Comparison of ENCODE assay signal across 26 mouse cellular contexts in the genomic region with DNA sequence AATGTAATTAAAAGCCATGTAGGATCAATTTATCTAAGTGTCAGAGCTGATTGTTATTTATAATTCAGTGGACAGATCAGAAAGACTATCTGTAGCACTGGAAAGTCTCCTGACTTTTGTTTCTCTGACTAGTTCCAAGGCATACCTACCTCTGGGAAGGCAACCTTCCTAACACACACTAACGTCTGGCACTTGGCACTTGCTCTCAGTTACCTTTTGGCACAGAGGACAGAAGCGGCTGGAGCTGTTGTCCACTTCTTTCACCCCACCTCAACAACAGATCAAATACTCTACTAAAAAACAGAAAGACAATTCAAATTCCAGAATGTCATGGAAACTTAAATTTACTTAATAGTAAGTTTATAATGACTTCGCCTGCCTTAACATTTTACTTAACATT. TPM values are rescaled to one million over a fixed set of nuclear protein-coding genes. Genes with fewer than 3 reads are reported as not detected.
DNase-seq lines count a peak whose midpoint lies in the region; ATAC-seq lines count a peak whose summit lies in the region.
"Had no signal": no experiment of that assay in that cellular context is flagged by ENCODE, and none has a peak within 500 bp of the region (broad histone marks: within the 10 kb centered on the region; RNA-seq: fewer than 3 reads in every experiment).

No protein-coding gene starts in this region.

- H3K4me1 ChIP-seq in liver, embryonic 13.5 days (replicated peaks), result peaks cover 86% of the 10 kb centered on the region
- H3K4me1 ChIP-seq: hindbrain, embryonic 10.5 days; hindbrain, embryonic 15.5 days; neural tube, embryonic 15.5 days had no signal

- H3K9ac ChIP-seq in liver, embryonic 13.5 days, result peak overlapping the region; percentile 52
- H3K9ac ChIP-seq: embryonic facial prominence, embryonic 12.5 days; hindbrain, embryonic 15.5 days; neural tube, embryonic 15.5 days had no signal

- H3K27me3 ChIP-seq in liver, embryonic 13.5 days, result no peaks in the 10 kb centered on the region
- H3K27me3 ChIP-seq: CH12.LX; embryonic facial prominence, embryonic 12.5 days; hindbrain, embryonic 15.5 days; neural tube, embryonic 15.5 days had no signal

- H3K4me2 ChIP-seq in liver, embryonic 13.5 days, result no peak overlapping the region
- H3K4me2 ChIP-seq: embryonic facial prominence, embryonic 12.5 days; hindbrain, embryonic 15.5 days; neural tube, embryonic 15.5 days had no signal

- no peak for ATAC-seq in liver, embryonic 13.5 days (ENCODE audit: low read depth)
- ATAC-seq: activated CD4-positive, CD25-positive, alpha-beta regulatory T cell, adult 4 months; forebrain, embryonic 14.5 days; inflammation-experienced regulatory T-cells, adult 6 months had no signal

- peaks cover 8% of the 10 kb centered on the region for H3K36me3 ChIP-seq in liver, embryonic 13.5 days
- H3K36me3 ChIP-seq: embryonic facial prominence, embryonic 12.5 days; hindbrain, embryonic 10.5 days; hindbrain, embryonic 15.5 days; neural tube, embryonic 15.5 days had no signal

- peak; percentile 15 for DNase-seq in cerebellum, adult 11-12 months
- DNase-seq in cerebellum, postnatal 36 days, result no peak
- peak; percentile 45 for DNase-seq in gastrocnemius, adult 18-20 months (ENCODE audit: low spot score)
- no peak for DNase-seq in gastrocnemius, postnatal 10 days
- peak; percentile 43 for DNase-seq in brain, adult 2 months (ENCODE audit: low read depth, low spot score)
- DNase-seq in liver, embryonic 13.5 days, result no peak
- no peak for DNase-seq in thymus, postnatal 25 days
- no peak for DNase-seq in left cerebral cortex, postnatal 25 days (ENCODE audit: low spot score in 2 of 2)
- DNase-seq: adrenal gland, adult 2 months; adrenal gland, postnatal 36 days; heart, postnatal 14 days; kidney, adult 11 months; lung, adult 2 months; lung, postnatal 10 days; midbrain, embryonic 14.5 days; retina, postnatal 1 day; right cerebral cortex, postnatal 14 days; thymus, postnatal 14 days had no signal

- no peaks in the 10 kb centered on the region for H3K9me3 ChIP-seq in liver, embryonic 13.5 days (replicated peaks)
- H3K9me3 ChIP-seq: embryonic facial prominence, embryonic 12.5 days; hindbrain, embryonic 10.5 days; hindbrain, embryonic 15.5 days; neural tube, embryonic 15.5 days had no signal

- H3K4me3 ChIP-seq in liver, embryonic 13.5 days (replicated peaks), result no peak overlapping the region
- H3K4me3 ChIP-seq: embryonic facial prominence, embryonic 12.5 days; hindbrain, embryonic 10.5 days; hindbrain, embryonic 15.5 days; neural tube, embryonic 15.5 days had no signal

- intact Hi-C loops in left cerebral cortex, postnatal 25 days (cut with DNase I), result no loop called here

- WGBS in liver, embryonic 13.5 days (ENCODE audit: insufficient replicate concordance), result 60% methylated on average over 3 of the region's 3 CpGs

- H3K27ac ChIP-seq in liver, embryonic 13.5 days, result peak overlapping the region; percentile 91
- H3K27ac ChIP-seq: embryonic facial prominence, embryonic 12.5 days; hindbrain, embryonic 10.5 days; hindbrain, embryonic 15.5 days; neural tube, embryonic 15.5 days had no signal

RNA-seq across cellular contexts. Expression of a gene that starts 48.7 kb away (rescaled TPM):
- total RNA-seq in gastrocnemius, adult 18-20 months (2021), result 10 to 100 TPM; 45.1 to 51.2 TPM
- total RNA-seq in gastrocnemius, postnatal 10 days (2021), result 10 to 100 TPM; 45.6 to 50.1 TPM
- polyA plus RNA-seq in liver, embryonic 13.5 days (2015; fragmentation: Nextera tagmentation; extraction: Ambion mirVana), result 24.0 and 28.1 TPM in 2 replicates
- 10 to 100 TPM; 66.0 to 68.7 TPM for total RNA-seq in left cerebral cortex, postnatal 25 days (2021)

Comparison
In these comparisons a context has a peak if more than half of its experiments do, and no peak if none do; other contexts are left out.
1. DNase-seq: peak in cerebellum, adult 11-12 months (single experiment), gastrocnemius, adult 18-20 months (single experiment) and brain, adult 2 months (single experiment); none in cerebellum, postnatal 36 days (0 of 2), gastrocnemius, postnatal 10 days (single experiment), liver, embryonic 13.5 days (single experiment), thymus, postnatal 25 days (single experiment) and left cerebral cortex, postnatal 25 days (0 of 2).